Mouse (Mus musculus): ENCODE measurements around the gene Fam168a. TPM values are rescaled to one million over a fixed set of nuclear protein-coding genes. Genes with fewer than 3 reads are reported as not detected.

The Fam168a gene
- polyA plus RNA-seq, 1 experiment from 2014 or later: 45.2 TPM

GRCm38 (mm10) chr7:100876771-100877170, 170.3 kb downstream of the Fam168a start:
- Histone ChIP-seq H3K27me3 (ENCODE audit: control insufficient read depth, insufficient read depth, low read length) (no peaks in the 10 kb centered on the region), H3K9ac (ENCODE audit: low read length) (no peak overlapping the region), H3K9me3 (ENCODE audit: control insufficient read depth, low read length) (no peaks in the 10 kb centered on the region), H3K27ac (ENCODE audit: low read depth, low read length) (no peak overlapping the region), H3K4me1 (ENCODE audit: control insufficient read depth, insufficient read depth, low read length) (no peaks in the 10 kb centered on the region), H3K4me2 (ENCODE audit: low read depth) (no peak overlapping the region), H3K4me3 (ENCODE audit: low read depth, low read length) (no peak overlapping the region), H3K36me3 (ENCODE audit: control insufficient read depth, insufficient read depth, low read length) (peaks cover 22% of the 10 kb centered on the region)
- DNase-seq (ENCODE audit: low spot score): no peak
- no peak for ATAC-seq (ENCODE audit: insufficient read depth, low FRiP score, low TSS enrichment)
- 92% methylated on average over 9 of the region's 9 CpGs for WGBS

DNA sequence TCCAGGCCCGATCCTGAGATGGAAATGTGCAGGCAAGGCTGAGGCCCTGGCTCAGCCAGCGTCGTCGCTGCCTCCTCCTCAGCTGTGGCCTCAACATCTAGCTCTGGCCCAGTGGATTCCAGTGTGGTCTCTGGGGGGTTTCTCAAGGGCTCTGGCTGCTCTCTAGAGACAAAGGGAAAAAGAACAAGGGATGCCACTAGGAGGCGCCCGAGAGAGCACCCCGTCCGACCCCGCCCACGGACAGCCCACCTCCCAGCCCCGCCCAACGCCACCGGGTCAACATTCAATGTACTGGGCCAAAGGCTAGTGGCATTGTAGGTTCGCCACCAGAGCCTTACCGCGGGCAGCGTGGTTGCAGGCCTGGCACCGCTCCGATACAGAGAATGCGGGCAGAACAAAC, 173.2 kb downstream of the Fam168a start:
- no peak for ATAC-seq (ENCODE audit: insufficient read depth, low FRiP score, low TSS enrichment)
- Histone ChIP-seq H3K4me3 (ENCODE audit: low read depth, low read length) (no peak overlapping the region), H3K4me2 (ENCODE audit: low read depth) (no peak overlapping the region; the same call in 1 of the 2 replicates), H3K27ac (ENCODE audit: low read depth, low read length) (no peak overlapping the region), H3K36me3 (ENCODE audit: control insufficient read depth, insufficient read depth, low read length) (peaks cover 26% of the 10 kb centered on the region), H3K9me3 (ENCODE audit: control insufficient read depth, low read length) (no peaks in the 10 kb centered on the region), H3K27me3 (ENCODE audit: control insufficient read depth, insufficient read depth, low read length) (no peaks in the 10 kb centered on the region), H3K9ac (ENCODE audit: low read length) (peak overlapping the region; percentile 22), H3K4me1 (ENCODE audit: control insufficient read depth, insufficient read depth, low read length) (no peaks in the 10 kb centered on the region)
- peak; percentile 76 for DNase-seq (ENCODE audit: low spot score)
- WGBS: 11% methylated on average over 20 of the region's 20 CpGs

DNA sequence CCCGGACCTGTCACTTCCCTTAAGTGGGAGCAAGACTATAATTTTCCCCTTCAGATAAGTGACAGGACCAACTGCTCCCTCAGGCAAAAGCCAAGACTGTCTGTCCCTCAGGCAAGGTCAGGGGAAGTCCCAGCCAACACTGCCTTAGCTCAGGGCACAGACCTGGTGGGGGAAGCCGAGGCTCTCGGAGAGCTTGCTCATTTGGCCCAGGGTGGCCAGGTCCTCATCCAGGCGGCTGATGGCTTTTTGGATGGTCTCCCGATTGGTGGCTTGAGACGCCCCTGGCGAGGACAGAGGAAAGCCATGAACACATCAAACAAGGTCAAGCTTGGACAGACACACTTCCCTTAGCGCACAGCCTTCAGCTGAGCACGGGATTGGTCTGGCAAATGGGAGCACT, 175.1 kb downstream of the Fam168a start:
- H3K4me1 ChIP-seq (ENCODE audit: control insufficient read depth, insufficient read depth, low read length): no peaks in the 10 kb centered on the region

DNA sequence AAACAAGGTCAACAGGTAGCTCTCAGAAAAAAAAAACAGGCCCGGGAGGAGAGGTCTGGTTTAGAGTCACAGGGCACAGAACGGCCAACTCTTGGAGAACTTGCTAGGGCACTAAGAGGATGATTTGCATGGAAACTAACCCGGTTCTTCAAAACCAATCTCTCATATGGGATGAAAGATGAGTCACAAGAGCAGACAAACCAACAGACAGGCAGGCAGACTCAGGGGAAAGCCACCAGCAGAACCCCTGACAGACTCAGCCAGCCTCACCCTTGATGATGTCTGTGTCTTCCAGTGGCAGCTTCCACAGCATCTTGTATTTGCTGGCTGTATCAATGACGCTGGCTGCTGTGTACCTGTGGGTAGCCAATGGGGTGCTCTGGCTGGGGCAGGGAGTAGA, 175.5 kb downstream of the Fam168a start:
- ATAC-seq (ENCODE audit: insufficient read depth, low FRiP score, low TSS enrichment) (no peak), DNase-seq (ENCODE audit: low spot score) (no peak)
- Histone ChIP-seq H3K9me3 (ENCODE audit: control insufficient read depth, low read length) (no peaks in the 10 kb centered on the region), H3K9ac (ENCODE audit: low read length) (no peak overlapping the region), H3K27ac (ENCODE audit: low read depth, low read length) (no peak overlapping the region), H3K36me3 (ENCODE audit: control insufficient read depth, insufficient read depth, low read length) (peaks cover 26% of the 10 kb centered on the region), H3K4me1 (ENCODE audit: control insufficient read depth, insufficient read depth, low read length) (no peaks in the 10 kb centered on the region), H3K4me3 (ENCODE audit: low read depth, low read length) (no peak overlapping the region), H3K27me3 (ENCODE audit: control insufficient read depth, insufficient read depth, low read length) (no peaks in the 10 kb centered on the region), H3K4me2 (ENCODE audit: low read depth) (no peak overlapping the region)
- 95% methylated on average over 4 of the region's 4 CpGs for WGBS

More for the DNA sequence above, 175.1 kb downstream of the Fam168a start:
- no peak for ATAC-seq (ENCODE audit: insufficient read depth, low FRiP score, low TSS enrichment)
- no peak for DNase-seq (ENCODE audit: low spot score)
- Histone ChIP-seq H3K36me3 (ENCODE audit: control insufficient read depth, insufficient read depth, low read length) (peaks cover 28% of the 10 kb centered on the region), H3K27ac (ENCODE audit: low read depth, low read length) (no peak overlapping the region), H3K4me2 (ENCODE audit: low read depth) (no peak overlapping the region), H3K9me3 (ENCODE audit: control insufficient read depth, low read length) (no peaks in the 10 kb centered on the region), H3K9ac (ENCODE audit: low read length) (no peak overlapping the region), H3K27me3 (ENCODE audit: control insufficient read depth, insufficient read depth, low read length) (no peaks in the 10 kb centered on the region), H3K4me3 (ENCODE audit: low read depth, low read length) (no peak overlapping the region)
- WGBS: 86% methylated on average over 9 of the region's 9 CpGs

DNA sequence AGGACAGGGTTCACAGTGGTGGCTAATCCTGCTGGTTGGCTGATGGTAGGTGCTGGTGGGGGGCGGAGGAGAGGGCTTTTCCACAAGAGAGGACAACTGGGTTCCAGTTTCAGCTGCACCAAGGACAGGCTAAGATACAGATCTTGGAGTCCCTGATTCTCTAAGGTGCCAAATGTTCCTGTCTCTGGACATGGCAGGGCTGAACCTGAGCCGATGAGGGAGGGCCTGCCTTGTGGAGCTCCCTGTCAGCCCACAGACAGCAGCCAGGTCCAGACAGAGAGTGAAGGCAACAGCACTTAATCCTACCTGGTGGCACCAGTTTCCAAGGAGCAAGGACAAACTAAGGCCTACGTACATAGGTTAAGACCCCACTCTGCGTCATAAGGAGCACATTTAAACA, 178.0 kb downstream of the Fam168a start:
- no peak for DNase-seq (ENCODE audit: low spot score)
- Histone ChIP-seq H3K27me3 (ENCODE audit: control insufficient read depth, insufficient read depth, low read length) (no peaks in the 10 kb centered on the region), H3K4me3 (ENCODE audit: low read depth, low read length) (no peak overlapping the region), H3K4me2 (ENCODE audit: low read depth) (no peak overlapping the region), H3K36me3 (ENCODE audit: control insufficient read depth, insufficient read depth, low read length) (peaks cover 24% of the 10 kb centered on the region), H3K4me1 (ENCODE audit: control insufficient read depth, insufficient read depth, low read length) (no peaks in the 10 kb centered on the region), H3K27ac (ENCODE audit: low read depth, low read length) (no peak overlapping the region), H3K9ac (ENCODE audit: low read length) (no peak overlapping the region), H3K9me3 (ENCODE audit: control insufficient read depth, low read length) (no peaks in the 10 kb centered on the region)
- 94% methylated on average over 4 of the region's 4 CpGs for WGBS
- no peak for ATAC-seq (ENCODE audit: insufficient read depth, low FRiP score, low TSS enrichment)

DNA sequence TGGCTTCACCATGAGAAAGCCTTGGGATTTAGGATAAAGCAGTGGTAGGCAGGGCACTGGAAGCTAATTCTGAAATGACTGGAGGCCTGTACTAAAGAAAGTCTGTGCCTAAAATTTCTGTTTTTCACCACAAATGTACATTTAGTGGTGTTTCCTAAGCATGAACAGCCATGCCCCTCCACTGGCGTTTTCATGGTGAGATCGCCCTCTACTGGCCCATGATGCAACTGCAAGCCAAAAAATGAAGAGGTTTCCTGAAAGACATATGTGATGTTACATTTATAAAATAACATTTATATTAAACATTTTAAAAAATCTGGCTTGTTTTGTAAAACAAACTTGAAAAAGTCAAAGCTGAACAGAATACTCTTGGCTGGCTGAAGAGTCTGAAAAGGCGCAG, 180.1 kb downstream of the Fam168a start:
- Histone ChIP-seq H3K4me1 (ENCODE audit: control insufficient read depth, insufficient read depth, low read length) (no peaks in the 10 kb centered on the region), H3K27ac (ENCODE audit: low read depth, low read length) (no peak overlapping the region), H3K9me3 (ENCODE audit: control insufficient read depth, low read length) (no peaks in the 10 kb centered on the region), H3K9ac (ENCODE audit: low read length) (no peak overlapping the region), H3K27me3 (ENCODE audit: control insufficient read depth, insufficient read depth, low read length) (no peaks in the 10 kb centered on the region), H3K4me2 (ENCODE audit: low read depth) (no peak overlapping the region), H3K36me3 (ENCODE audit: control insufficient read depth, insufficient read depth, low read length) (peaks cover 19% of the 10 kb centered on the region), H3K4me3 (ENCODE audit: low read depth, low read length) (no peak overlapping the region)
- peak; percentile 54 for DNase-seq (ENCODE audit: low spot score)
- no peak for ATAC-seq (ENCODE audit: insufficient read depth, low FRiP score, low TSS enrichment)
- 35% methylated on average over 3 of the region's 3 CpGs for WGBS

Small RNA genes lying within 50 kb of the gene (microRNA-seq; reads per million reads assigned to microRNA genes)
- gene Mir3102: 77.3 reads per million, percentile 46 among the genes with 10 or more reads in this experiment

Other genes starting within 250 kb of the Fam168a start
- not detected in 2 replicates for gene Ucp3, start 233.6 kb upstream of the Fam168a start, polyA plus RNA-seq (2014; fragmentation: Nextera tagmentation; extraction: Ambion mirVana)
- gene Ucp2, start 213.3 kb upstream of the Fam168a start, polyA plus RNA-seq (2014; fragmentation: Nextera tagmentation; extraction: Ambion mirVana): 88.8 and 95.4 TPM in 2 replicates
- 0.25 and 0.84 TPM in 2 replicates for gene Dnajb13, start 191.7 kb upstream of the Fam168a start, polyA plus RNA-seq (2014; fragmentation: Nextera tagmentation; extraction: Ambion mirVana)
- 18.9 and 20.0 TPM in 2 replicates for gene Coa4, start 169.6 kb upstream of the Fam168a start, polyA plus RNA-seq (2014; fragmentation: Nextera tagmentation; extraction: Ambion mirVana)
- gene Rab6a, start 99.2 kb upstream of the Fam168a start, polyA plus RNA-seq (2014; fragmentation: Nextera tagmentation; extraction: Ambion mirVana): 194 and 200 TPM in 2 replicates
- gene Mrpl48, start 98.3 kb upstream of the Fam168a start, polyA plus RNA-seq (2014; fragmentation: Nextera tagmentation; extraction: Ambion mirVana): 57.4 and 60.8 TPM in 2 replicates
- gene Plekhb1, start 44.2 kb upstream of the Fam168a start, polyA plus RNA-seq (2014; fragmentation: Nextera tagmentation; extraction: Ambion mirVana): 7.9 and 8.4 TPM in 2 replicates
- gene Relt, start 156.8 kb downstream of the Fam168a start, polyA plus RNA-seq (2014; fragmentation: Nextera tagmentation; extraction: Ambion mirVana): 2.6 and 3.9 TPM in 2 replicates
- gene Arhgef17, start 225.5 kb downstream of the Fam168a start, polyA plus RNA-seq (2014; fragmentation: Nextera tagmentation; extraction: Ambion mirVana): 9.7 and 10.7 TPM in 2 replicates

Data from neural tube, embryonic 11.5 days (tissue).